Mouse (Mus musculus): ENCODE results near the gene Cytip.

Cytip gene

GRCm38 (mm10) chr2:58161813-58162212 lies 33.5 kb downstream of the Cytip start:
- no peak for DNase-seq (ENCODE audit: low read depth, low spot score)

- peak; percentile 3 for DNase-seq (ENCODE audit: low read depth, low spot score)
These were observed 34.6 kb downstream of the Cytip start for GRCm38 (mm10) chr2:58160541-58161307.

GRCm38 (mm10) chr2:58159880-58160279 lies 35.5 kb downstream of the Cytip start:
- no peak for DNase-seq (ENCODE audit: low read depth, low spot score)

- no peak for DNase-seq (ENCODE audit: low read depth, low spot score)
These were observed 36.2 kb downstream of the Cytip start for GRCm38 (mm10) chr2:58159121-58159520.

GRCm38 (mm10) chr2:58158539-58158938 lies 36.8 kb downstream of the Cytip start:
- DNase-seq (ENCODE audit: low read depth, low spot score), result no peak

- DNase-seq (ENCODE audit: low read depth, low spot score), result no peak
These were observed 37.2 kb downstream of the Cytip start for GRCm38 (mm10) chr2:58158107-58158506.

GRCm38 (mm10) chr2:58157466-58157865 lies 37.9 kb downstream of the Cytip start:
- no peak for DNase-seq (ENCODE audit: low read depth, low spot score)

GRCm38 (mm10) chr2:58156495-58157392 lies 38.6 kb downstream of the Cytip start:
- no peak for DNase-seq (ENCODE audit: low read depth, low spot score)

- no peak for DNase-seq (ENCODE audit: low read depth, low spot score)
These were observed 39.3 kb downstream of the Cytip start for GRCm38 (mm10) chr2:58156108-58156415.

GRCm38 (mm10) chr2:58155271-58156107 lies 39.8 kb downstream of the Cytip start:
- DNase-seq (ENCODE audit: low read depth, low spot score), result no peak

GRCm38 (mm10) chr2:58154555-58154954 lies 40.8 kb downstream of the Cytip start:
- no peak for DNase-seq (ENCODE audit: low read depth, low spot score)

GRCm38 (mm10) chr2:58153742-58154141 lies 41.6 kb downstream of the Cytip start:
- no peak for DNase-seq (ENCODE audit: low read depth, low spot score)

- DNase-seq (ENCODE audit: low read depth, low spot score), result no peak
These were observed 45.3 kb downstream of the Cytip start for GRCm38 (mm10) chr2:58149983-58150405.

GRCm38 (mm10) chr2:58146572-58146971 lies 48.8 kb downstream of the Cytip start:
- no peak for DNase-seq (ENCODE audit: low read depth, low spot score)

GRCm38 (mm10) chr2:58140531-58140930 lies 54.8 kb downstream of the Cytip start:
- DNase-seq (ENCODE audit: low read depth, low spot score), result no peak

- DNase-seq (ENCODE audit: low read depth, low spot score), result no peak
These were observed 56.7 kb downstream of the Cytip start for GRCm38 (mm10) chr2:58138611-58139010.

GRCm38 (mm10) chr2:58137676-58138075 lies 57.7 kb downstream of the Cytip start:
- no peak for DNase-seq (ENCODE audit: low read depth, low spot score)

- no peak for DNase-seq (ENCODE audit: low read depth, low spot score)
These were observed 58.8 kb downstream of the Cytip start for GRCm38 (mm10) chr2:58136526-58136925.

- DNase-seq (ENCODE audit: low read depth, low spot score), result no peak
These were observed 60.3 kb downstream of the Cytip start for GRCm38 (mm10) chr2:58135061-58135463.

GRCm38 (mm10) chr2:58132597-58132996 lies 62.7 kb downstream of the Cytip start:
- DNase-seq (ENCODE audit: low read depth, low spot score), result no peak

GRCm38 (mm10) chr2:58129903-58130302 lies 65.4 kb downstream of the Cytip start:
- DNase-seq (ENCODE audit: low read depth, low spot score), result no peak

GRCm38 (mm10) chr2:58111105-58111504 lies 84.2 kb downstream of the Cytip start:
- DNase-seq (ENCODE audit: low read depth, low spot score), result no peak

Data from ZHBTc4 (cell line).